In the genomic region with DNA sequence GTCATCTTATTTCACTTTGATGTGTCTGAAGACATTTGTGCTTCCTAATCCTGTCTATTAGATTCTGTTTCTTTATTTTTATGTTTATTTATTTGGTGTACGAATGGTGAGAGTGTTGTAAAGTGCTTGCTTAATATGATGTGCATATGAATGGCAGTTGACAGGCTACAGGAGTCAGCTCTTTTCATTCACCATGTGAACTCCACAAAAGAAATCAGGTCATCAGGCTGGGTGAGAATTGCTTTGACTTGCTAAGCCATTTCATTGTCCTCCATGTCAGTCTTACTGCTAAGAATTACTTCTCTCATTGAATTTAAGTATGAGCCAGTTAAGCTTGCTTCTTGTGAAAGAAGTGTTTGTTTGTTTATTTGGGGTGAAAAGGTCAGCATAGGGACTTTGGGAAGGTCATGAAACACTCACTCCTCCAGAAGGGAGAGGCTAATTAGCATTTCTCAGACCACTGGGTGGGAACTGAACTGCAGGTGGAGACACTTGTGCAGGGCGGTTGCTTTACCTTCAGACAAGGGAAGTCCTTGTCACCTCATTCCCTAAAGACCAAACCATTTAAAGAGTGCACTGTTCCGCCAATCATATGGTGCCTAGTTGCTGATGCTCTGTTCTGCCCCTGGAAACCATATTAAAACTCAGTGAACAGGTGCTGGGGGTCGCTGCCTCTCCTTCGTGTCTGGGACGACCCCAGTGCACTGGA, we compare ENCODE assay signal across 31 mouse cellular contexts.
DNase-seq lines count a peak whose midpoint lies in the region; ATAC-seq and TF ChIP-seq lines count a peak whose summit lies in the region.
"Had no signal": no experiment of that assay in that cellular context is flagged by ENCODE, and none has a peak within 500 bp of the region (broad histone marks: within the 10 kb centered on the region; RNA-seq: fewer than 3 reads in every experiment).

No protein-coding gene starts in this region.

- no peaks in the 10 kb centered on the region for H3K4me1 ChIP-seq in neural tube, embryonic 11.5 days (ENCODE audit: control insufficient read depth, insufficient read depth, low read length)
- no peaks in the 10 kb centered on the region for H3K4me1 ChIP-seq in kidney, adult 2 months (ENCODE audit: control insufficient read depth, insufficient read depth, low read length)
- H3K4me1 ChIP-seq: limb, embryonic 10.5 days; limb, embryonic 15.5 days; neural tube, embryonic 12.5 days had no signal

- H3K9me3 ChIP-seq in neural tube, embryonic 11.5 days (ENCODE audit: control insufficient read depth, low read length), result no peaks in the 10 kb centered on the region
- H3K9me3 ChIP-seq: hindbrain, embryonic 10.5 days; limb, embryonic 10.5 days; limb, embryonic 15.5 days; neural tube, embryonic 12.5 days had no signal

- WGBS in neural tube, embryonic 11.5 days, result 35% methylated on average over 6 of the region's 6 CpGs
- 59% methylated on average over 6 of the region's 6 CpGs for WGBS in kidney, adult 2 months

- DNase-seq in neural tube, embryonic 11.5 days (ENCODE audit: low spot score), result no peak
- DNase-seq in neural tube, embryonic 10.5 days (ENCODE audit: extremely low spot score, low spot score), result no peak
- peak; percentile 65 for DNase-seq in WW6 (ENCODE audit: low read depth, low spot score)
- peak; percentile 27 for DNase-seq in embryo, embryonic 9.5 days (ENCODE audit: extremely low spot score)
- DNase-seq in kidney, adult 2 months, result no peak
- no peak for DNase-seq in heart, adult 18-20 months
- DNase-seq: adrenal gland, adult 8-10 months; B cell, adult 2 months; cerebellum, adult 2 months; cerebellum, postnatal 14 days; gastrocnemius, postnatal 10 days; heart, postnatal 14 days; kidney, adult 9 months; kidney, postnatal 10 days; layer of hippocampus, adult 9-11 months; lung, adult 2 months; lung, postnatal 10 days; right cerebral cortex, postnatal 14 days had no signal

- no peak overlapping the region for H3K4me2 ChIP-seq in neural tube, embryonic 11.5 days (ENCODE audit: low read depth)
- H3K4me2 ChIP-seq: limb, embryonic 15.5 days; neural tube, embryonic 12.5 days had no signal

- H3K36me3 ChIP-seq in neural tube, embryonic 11.5 days (ENCODE audit: control insufficient read depth, insufficient read depth, low read length), result no peaks in the 10 kb centered on the region
- H3K36me3 ChIP-seq in kidney, adult 2 months (ENCODE audit: control insufficient read depth, insufficient read depth, low read length), result no peaks in the 10 kb centered on the region
- H3K36me3 ChIP-seq: hindbrain, embryonic 10.5 days; limb, embryonic 10.5 days; limb, embryonic 15.5 days; neural tube, embryonic 12.5 days had no signal

- no peak for TF ChIP-seq POLR2A in kidney, adult 2 months (IDR thresholded peaks at IDR 0.05; ENCODE audit: low read depth, low read length)

- no peak for TF ChIP-seq CTCF in kidney, adult 2 months (conservative IDR thresholded peaks at IDR 0.05; ENCODE audit: insufficient read depth, insufficient read length, low read depth, low read length)

- no peak overlapping the region for H3K27ac ChIP-seq in neural tube, embryonic 11.5 days (ENCODE audit: low read depth, low read length)
- H3K27ac ChIP-seq in kidney, adult 2 months (ENCODE audit: insufficient read depth, low read depth, low read length), result no peak overlapping the region
- H3K27ac ChIP-seq: hindbrain, embryonic 10.5 days; hindbrain, postnatal 0 days; limb, embryonic 10.5 days; limb, embryonic 15.5 days; liver, embryonic 14.5 days; macrophage; neural tube, embryonic 12.5 days had no signal

- peak; percentile 40 for ATAC-seq in neural tube, embryonic 11.5 days (ENCODE audit: insufficient read depth, low FRiP score, low TSS enrichment)
- no peak for ATAC-seq in inflammation-experienced regulatory T-cells, adult 6 months
- ATAC-seq: activated CD4-positive, CD25-positive, alpha-beta regulatory T cell, adult 4 months; forebrain, embryonic 16.5 days; hindbrain, postnatal 0 days; intestine, embryonic 16.5 days; Patski had no signal

- no peak overlapping the region for H3K9ac ChIP-seq in neural tube, embryonic 11.5 days (ENCODE audit: low read length)
- H3K9ac ChIP-seq: limb, embryonic 15.5 days; liver, embryonic 14.5 days; neural tube, embryonic 12.5 days had no signal

- no peaks in the 10 kb centered on the region for H3K27me3 ChIP-seq in neural tube, embryonic 11.5 days (ENCODE audit: control insufficient read depth, insufficient read depth, low read length)
- no peaks in the 10 kb centered on the region for H3K27me3 ChIP-seq in kidney, adult 2 months (replicated peaks; ENCODE audit: control insufficient read depth, insufficient read depth, low read length)
- H3K27me3 ChIP-seq: limb, embryonic 15.5 days; neural tube, embryonic 12.5 days had no signal

- H3K4me3 ChIP-seq in neural tube, embryonic 11.5 days (ENCODE audit: low read depth, low read length), result no peak overlapping the region
- no peak overlapping the region for H3K4me3 ChIP-seq in kidney, adult 2 months (ENCODE audit: insufficient read depth, low read depth, low read length)
- H3K4me3 ChIP-seq: erythroblast, embryonic 14.5 days; hindbrain, embryonic 10.5 days; limb, embryonic 10.5 days; limb, embryonic 15.5 days; neural tube, embryonic 12.5 days had no signal

Comparison
In these comparisons a context has a peak if more than half of its experiments do, and no peak if none do; other contexts are left out.
1. DNase-seq: peak in WW6 (single experiment) and embryo, embryonic 9.5 days (single experiment); none in neural tube, embryonic 11.5 days (single experiment), neural tube, embryonic 10.5 days (single experiment), kidney, adult 2 months (single experiment) and heart, adult 18-20 months (0 of 2).